Mouse (Mus musculus) limb, embryonic 12.5 days (tissue): ENCODE results near the gene She. TPM values are rescaled to one million over a fixed set of nuclear protein-coding genes. Genes with fewer than 3 reads are reported as not detected.
"Not testable (repeated sequence)": the region's sequence is repeated elsewhere in the genome, so short reads cannot be mapped to it uniquely, and the experiment has no call there.

Experiments
- ATAC-seq: fragments of 200-750 bp; cut with Nextera tagmentation; 2 replicates; pipeline ENCODE4 v1.8.0; 2017; ENCODE audit warnings: low read depth, moderate TSS enrichment; ENCODE audit not compliant: insufficient number of reproducible peaks, insufficient read depth, low FRiP score, low TSS enrichment
- H3K27ac ChIP-seq: fragments of 300-500 bp; sonication (generic); 2 replicates; pipeline ENCODE4 v1.5.1; 2016; ENCODE audit warnings: mild to moderate bottlenecking, moderate library complexity
- H3K27me3 ChIP-seq: fragments of 300-500 bp; sonication (generic); 2 replicates; pipeline ENCODE4 v1.6.1; 2016; ENCODE audit warnings: mild to moderate bottlenecking, moderate library complexity
- H3K36me3 ChIP-seq: fragments of 300-500 bp; sonication (generic); 2 replicates; pipeline ENCODE4 v1.6.1; 2016; ENCODE audit warnings: mild to moderate bottlenecking, moderate library complexity
- H3K4me1 ChIP-seq: fragments of 300-500 bp; sonication (generic); replicated peaks from 2 replicates; pipeline ENCODE4 v1.6.1; 2016
- H3K4me2 ChIP-seq: fragments of 300-500 bp; sonication (generic); 2 replicates; pipeline ENCODE4 v1.6.1; 2016; ENCODE audit warnings: mild to moderate bottlenecking, moderate library complexity
- H3K4me3 ChIP-seq: fragments of 300-500 bp; sonication (generic); replicated peaks from 2 replicates; pipeline ENCODE4 v1.5.1; 2016; ENCODE audit warnings: mild to moderate bottlenecking
- H3K9ac ChIP-seq: fragments of 300-500 bp; sonication (generic); replicated peaks from 2 replicates; pipeline ENCODE4 v1.6.1; 2016; ENCODE audit warnings: mild to moderate bottlenecking, moderate library complexity
- H3K9me3 ChIP-seq: fragments of 300-500 bp; sonication (generic); 2 replicates; pipeline ENCODE4 v1.6.1; 2016; ENCODE audit warnings: mild to moderate bottlenecking, moderate library complexity
- WGBS: fragments of 180-500 bp; shearing (Covaris S2); methylation state at CpG from one replicate; pipeline ENCODE4 v1.1.7; 2016; 5-methylcytosine and 5-hydroxymethylcytosine counted together
- polyA plus RNA-seq: library from polyadenylated mRNA; unstranded; fragments of >200 nt; fragmentation: Nextera tagmentation; extraction: Ambion mirVana; gene quantifications from 2 replicates; pipeline ENCODE4 v1.2.1, GENCODE M21; 2016

She gene
- polyA plus RNA-seq = 3.5 and 3.7 TPM in 2 replicates

GRCm38 (mm10) chr3:89830815-89831591, at the start of gene She:
She (plus strand) TSS chr3:89831370.
- peaks cover 5% of the 10 kb centered on the region; the same call in 1 of the 2 replicates for H3K9me3 ChIP-seq
- no peak for ATAC-seq
- 3% methylated on average over 90 of the region's 96 CpGs for WGBS
- peak within 1 kb of the TSS; percentile 75 for H3K9ac ChIP-seq
- no peaks in the 10 kb centered on the region for H3K36me3 ChIP-seq
- peak within 1 kb of the TSS; percentile 69 for H3K4me2 ChIP-seq
- peaks cover 10% of the 10 kb centered on the region for H3K4me1 ChIP-seq
- H3K4me3 ChIP-seq = peak within 1 kb of the TSS; percentile 52
- H3K27ac ChIP-seq = peak within 1 kb of the TSS; percentile 23; the same call in 1 of the 2 replicates
- H3K27me3 ChIP-seq = peaks cover 79% of the 10 kb centered on the region

GRCm38 (mm10) chr3:89781640-89782039, 49.5 kb upstream of the She start:
- Histone ChIP-seq H3K9me3 (no peaks in the 10 kb centered on the region), H3K9ac (no peak overlapping the region), H3K4me3 (no peak overlapping the region), H3K27ac (no peak overlapping the region), H3K4me2 (no peak overlapping the region), H3K36me3 (peaks cover 71% of the 10 kb centered on the region), H3K4me1 (peaks cover 20% of the 10 kb centered on the region), H3K27me3 (no peaks in the 10 kb centered on the region)
- WGBS = 88% methylated on average over 5 of the region's 5 CpGs
- no peak for ATAC-seq

- no peak overlapping the region for H3K4me2 ChIP-seq
- 18% methylated on average over 11 of the region's 11 CpGs for WGBS
- ATAC-seq = 0 out of 2 replicates have a peak, but pooled peaks have one; percentile 11
Measured at GRCm38 (mm10) chr3:89784991-89785753, 46.0 kb upstream of the She start.

GRCm38 (mm10) chr3:89786275-89786674, 44.9 kb upstream of the She start:
- peaks cover 20% of the 10 kb centered on the region for H3K4me1 ChIP-seq
- no peak overlapping the region for H3K4me3 ChIP-seq
- H3K27me3 ChIP-seq = no peaks in the 10 kb centered on the region
- no peaks in the 10 kb centered on the region for H3K9me3 ChIP-seq
- H3K4me2 ChIP-seq = no peak overlapping the region
- H3K27ac ChIP-seq = no peak overlapping the region
- H3K36me3 ChIP-seq = peaks cover 25% of the 10 kb centered on the region
- ATAC-seq = no peak
- WGBS = 70% methylated on average over 6 of the region's 6 CpGs
- H3K9ac ChIP-seq = no peak overlapping the region

More at GRCm38 (mm10) chr3:89784991-89785753, 46.0 kb upstream of the She start:
- H3K27ac ChIP-seq = peak overlapping the region; percentile 70
- H3K27me3 ChIP-seq = no peaks in the 10 kb centered on the region
- H3K9me3 ChIP-seq = no peaks in the 10 kb centered on the region
- H3K9ac ChIP-seq = no peak overlapping the region
- H3K4me1 ChIP-seq = peaks cover 20% of the 10 kb centered on the region
- H3K36me3 ChIP-seq = peaks cover 36% of the 10 kb centered on the region
- no peak overlapping the region for H3K4me3 ChIP-seq

DNA sequence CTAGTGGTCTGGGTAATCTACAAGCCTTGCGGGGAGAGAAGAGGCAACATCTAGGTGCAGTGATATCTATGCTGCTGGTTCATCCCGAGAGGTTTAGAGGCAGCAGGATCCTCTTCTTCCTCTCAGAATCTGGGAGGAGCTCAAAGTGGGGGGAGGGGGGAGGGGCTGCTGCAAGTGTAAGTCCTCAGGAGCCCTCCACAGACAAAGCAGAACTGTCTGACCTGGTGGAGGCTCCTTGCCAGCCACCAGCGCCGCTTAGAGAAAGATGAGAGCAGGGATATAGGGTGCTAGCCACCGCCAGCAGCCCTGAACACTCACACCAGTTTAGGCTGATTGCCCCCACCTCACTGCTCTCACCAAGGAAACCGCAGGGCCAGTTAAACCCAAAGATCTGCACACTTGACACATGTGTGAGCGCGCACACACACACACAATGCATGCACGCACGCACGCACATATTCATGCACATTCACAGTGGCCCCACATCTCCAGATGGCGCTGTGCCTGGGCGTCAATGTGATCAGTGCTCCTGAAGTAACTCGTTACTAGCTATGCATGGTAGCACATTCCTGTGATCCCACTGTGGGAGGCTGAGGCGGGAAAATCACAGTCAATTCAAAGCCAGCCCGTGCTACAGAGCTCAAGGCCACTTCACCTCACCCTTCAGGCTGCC, 42.4 kb upstream of the She start:
- H3K9ac ChIP-seq = no peak overlapping the region
- H3K4me3 ChIP-seq = no peak overlapping the region
- 77% methylated on average over 16 of the region's 16 CpGs for WGBS

GRCm38 (mm10) chr3:89794616-89795015, 36.6 kb upstream of the She start:
- no peaks in the 10 kb centered on the region for H3K9me3 ChIP-seq
- ATAC-seq = no peak
- WGBS = 57% methylated on average over 2 of the region's 2 CpGs

More for the DNA sequence above, 42.4 kb upstream of the She start:
- Histone ChIP-seq H3K9me3 (no peaks in the 10 kb centered on the region), H3K36me3 (no peaks in the 10 kb centered on the region), H3K27me3 (no peaks in the 10 kb centered on the region), H3K27ac (no peak overlapping the region), H3K4me1 (peaks cover 20% of the 10 kb centered on the region), H3K4me2 (no peak overlapping the region)
- ATAC-seq = no peak

DNA sequence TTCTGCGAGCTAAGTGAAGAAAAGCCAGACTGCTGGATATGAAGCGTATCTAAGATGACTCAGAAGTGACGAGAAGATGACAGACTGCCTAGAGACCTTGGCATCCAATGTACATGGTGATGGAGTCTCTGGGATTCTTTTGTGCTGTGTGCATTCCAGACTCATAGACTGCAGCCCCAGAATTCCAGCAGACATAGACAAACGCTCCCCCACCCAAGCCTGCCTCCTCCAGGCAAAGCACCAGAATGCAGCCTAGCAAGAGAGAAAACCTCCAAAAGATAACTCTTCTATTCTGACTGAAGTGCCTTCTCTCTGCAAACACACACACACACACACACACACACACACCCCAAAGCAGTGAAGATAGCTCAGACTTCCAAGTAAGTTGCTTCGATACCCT, 35.4 kb upstream of the She start:
- 80% methylated on average over 5 of the region's 5 CpGs for WGBS
- H3K4me2 ChIP-seq = no peak overlapping the region
- H3K27ac ChIP-seq = no peak overlapping the region
- H3K4me1 ChIP-seq = peaks cover 4% of the 10 kb centered on the region
- no peak overlapping the region for H3K9ac ChIP-seq
- H3K9me3 ChIP-seq = no peaks in the 10 kb centered on the region
- H3K27me3 ChIP-seq = peaks cover 4% of the 10 kb centered on the region; the same call in 1 of the 2 replicates
- no peak overlapping the region for H3K4me3 ChIP-seq
- H3K36me3 ChIP-seq = no peaks in the 10 kb centered on the region
- no peak for ATAC-seq

More at GRCm38 (mm10) chr3:89794616-89795015, 36.6 kb upstream of the She start:
- H3K9ac ChIP-seq = no peak overlapping the region
- H3K4me2 ChIP-seq = no peak overlapping the region
- H3K4me1 ChIP-seq = peaks cover 3% of the 10 kb centered on the region
- H3K36me3 ChIP-seq = no peaks in the 10 kb centered on the region
- peaks cover 3% of the 10 kb centered on the region; the same call in 1 of the 2 replicates for H3K27me3 ChIP-seq
- H3K27ac ChIP-seq = no peak overlapping the region
- H3K4me3 ChIP-seq = no peak overlapping the region

DNA sequence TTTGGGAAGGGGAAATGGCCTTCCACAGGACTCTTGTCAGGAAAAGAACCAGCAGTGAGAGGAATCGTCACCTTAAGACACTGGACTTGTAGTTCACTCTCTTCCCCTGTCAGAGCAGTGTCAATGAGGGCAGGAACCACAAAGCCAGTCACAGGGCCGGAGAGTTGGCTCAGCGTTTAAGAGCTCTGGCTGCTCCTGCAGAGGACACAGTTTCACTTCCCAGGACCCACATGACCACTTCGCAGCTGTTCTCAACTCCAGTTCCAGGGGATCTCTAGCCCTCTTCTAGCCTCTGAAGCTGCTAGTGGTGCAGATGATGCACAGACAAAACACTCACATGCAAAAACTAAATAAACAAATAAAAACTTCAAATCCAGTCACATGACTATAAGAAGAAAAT, 34.8 kb upstream of the She start:
- 43% methylated on average over 4 of the region's 4 CpGs for WGBS
- no peaks in the 10 kb centered on the region for H3K9me3 ChIP-seq
- H3K27me3 ChIP-seq = peaks cover 4% of the 10 kb centered on the region; the same call in 1 of the 2 replicates

GRCm38 (mm10) chr3:89798518-89798917, 32.7 kb upstream of the She start:
- Histone ChIP-seq H3K9me3 (no peaks in the 10 kb centered on the region), H3K27me3 (peaks cover 4% of the 10 kb centered on the region; the same call in 1 of the 2 replicates), H3K4me3 (no peak overlapping the region), H3K9ac (no peak overlapping the region), H3K4me1 (peaks cover 4% of the 10 kb centered on the region), H3K36me3 (no peaks in the 10 kb centered on the region), H3K4me2 (no peak overlapping the region), H3K27ac (no peak overlapping the region)
- 84% methylated on average over 3 of the region's 3 CpGs for WGBS
- ATAC-seq = no peak

More for the DNA sequence above, 34.8 kb upstream of the She start:
- H3K9ac ChIP-seq = no peak overlapping the region
- H3K4me3 ChIP-seq = no peak overlapping the region
- H3K4me1 ChIP-seq = peaks cover 4% of the 10 kb centered on the region
- no peak overlapping the region for H3K27ac ChIP-seq
- no peak for ATAC-seq
- H3K4me2 ChIP-seq = no peak overlapping the region
- no peaks in the 10 kb centered on the region for H3K36me3 ChIP-seq

DNA sequence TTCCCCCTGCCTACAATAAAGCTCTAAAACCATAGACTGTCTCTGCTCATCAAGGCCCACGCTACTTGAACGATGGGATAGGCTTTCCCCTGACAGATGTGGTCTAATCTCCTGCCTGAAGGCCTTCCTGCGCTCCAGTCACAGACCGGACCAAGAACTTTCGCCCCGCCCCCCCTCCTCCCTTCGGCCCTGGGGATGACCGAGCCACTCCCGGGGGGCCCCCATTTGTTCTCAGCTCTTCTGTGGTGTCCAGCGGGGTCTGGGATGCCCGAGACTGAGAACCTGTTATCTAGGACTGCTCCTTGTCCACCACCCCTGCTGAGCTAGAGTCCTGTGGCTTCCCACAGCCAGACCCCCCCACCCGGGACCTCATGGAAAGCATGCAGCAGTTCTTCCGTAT, 31.7 kb upstream of the She start:
- H3K9ac ChIP-seq = no peak overlapping the region
- H3K36me3 ChIP-seq = no peaks in the 10 kb centered on the region
- H3K4me2 ChIP-seq = peak overlapping the region; percentile 49
- no peak for ATAC-seq
- no peak overlapping the region; the same call in 1 of the 2 replicates for H3K4me3 ChIP-seq
- H3K27ac ChIP-seq = no peak overlapping the region
- H3K9me3 ChIP-seq = no peaks in the 10 kb centered on the region
- H3K27me3 ChIP-seq = peaks cover 4% of the 10 kb centered on the region; the same call in 1 of the 2 replicates
- 3% methylated on average over 12 of the region's 13 CpGs for WGBS
- peaks cover 4% of the 10 kb centered on the region for H3K4me1 ChIP-seq

GRCm38 (mm10) chr3:89800078-89800477, 31.1 kb upstream of the She start:
- H3K9ac ChIP-seq, H3K4me2 ChIP-seq, H3K36me3 ChIP-seq, H3K4me1 ChIP-seq, H3K4me3 ChIP-seq, H3K9me3 ChIP-seq, H3K27me3 ChIP-seq, ATAC-seq, H3K27ac ChIP-seq: not testable (repeated sequence)
- WGBS = 35% methylated on average over 3 of the region's 3 CpGs
